Mouse (Mus musculus): Measurements from ENCODE around the gene Rars2. TPM values are rescaled to one million over a fixed set of nuclear protein-coding genes. Genes with fewer than 3 reads are reported as not detected.

Rars2 gene
- polyA plus RNA-seq, 1 experiment from 2014 or later = 74.5 TPM

GRCm38 (mm10) chr4:34703029-34703428 is 88.3 kb downstream of the Rars2 start:
- WGBS = 66% methylated on average over 4 of the region's 4 CpGs

GRCm38 (mm10) chr4:34707248-34707647 is 92.5 kb downstream of the Rars2 start:
- Histone ChIP-seq H3K4me1 (ENCODE audit: control insufficient read depth, insufficient read depth, low read length) (no peaks in the 10 kb centered on the region), H3K27ac (ENCODE audit: low read length) (no peak overlapping the region), H3K9ac (ENCODE audit: low read depth, low read length) (no peak overlapping the region), H3K4me2 (ENCODE audit: low read depth, low read length) (no peak overlapping the region), H3K9me3 (ENCODE audit: control insufficient read depth, low read length) (no peaks in the 10 kb centered on the region), H3K4me3 (ENCODE audit: low read length) (no peak overlapping the region), H3K27me3 (replicated peaks; ENCODE audit: control insufficient read depth, insufficient read depth, low read length) (no peaks in the 10 kb centered on the region), H3K36me3 (ENCODE audit: control insufficient read depth, insufficient read depth, low read length) (no peaks in the 10 kb centered on the region)
- 71% methylated on average over 3 of the region's 3 CpGs for WGBS
- no peak for ATAC-seq

More at GRCm38 (mm10) chr4:34703029-34703428, 88.3 kb downstream of the Rars2 start:
- ATAC-seq = no peak
- H3K4me1 ChIP-seq (ENCODE audit: control insufficient read depth, insufficient read depth, low read length) = no peaks in the 10 kb centered on the region
- no peaks in the 10 kb centered on the region for H3K36me3 ChIP-seq (ENCODE audit: control insufficient read depth, insufficient read depth, low read length)
- no peak overlapping the region for H3K27ac ChIP-seq (ENCODE audit: low read length)
- H3K4me2 ChIP-seq (ENCODE audit: low read depth, low read length) = no peak overlapping the region
- no peak overlapping the region for H3K9ac ChIP-seq (ENCODE audit: low read depth, low read length)
- no peak overlapping the region for H3K4me3 ChIP-seq (ENCODE audit: low read length)
- no peaks in the 10 kb centered on the region for H3K27me3 ChIP-seq (replicated peaks; ENCODE audit: control insufficient read depth, insufficient read depth, low read length)
- no peaks in the 10 kb centered on the region for H3K9me3 ChIP-seq (ENCODE audit: control insufficient read depth, low read length)

DNA sequence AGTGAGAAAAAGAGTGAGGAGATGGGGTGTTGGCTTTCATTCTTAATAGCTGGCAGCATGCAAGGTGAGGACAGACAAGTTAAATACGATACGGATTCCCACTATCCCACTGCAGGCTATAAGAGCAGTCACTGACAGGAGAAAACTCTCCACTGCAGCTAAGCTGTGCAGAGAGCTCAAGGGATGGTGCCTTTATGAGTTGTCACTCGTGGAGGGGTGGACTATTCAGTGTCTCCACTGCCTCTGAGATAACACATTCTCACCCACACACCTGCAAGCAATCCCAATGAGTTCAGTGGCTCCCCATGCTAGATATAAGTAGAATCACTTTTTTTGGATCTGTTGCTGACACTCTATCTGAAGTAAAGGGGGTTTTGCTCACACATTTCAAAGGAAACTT is 93.4 kb downstream of the Rars2 start:
- Histone ChIP-seq H3K27me3 (replicated peaks; ENCODE audit: control insufficient read depth, insufficient read depth, low read length) (no peaks in the 10 kb centered on the region), H3K4me1 (ENCODE audit: control insufficient read depth, insufficient read depth, low read length) (no peaks in the 10 kb centered on the region), H3K9me3 (ENCODE audit: control insufficient read depth, low read length) (no peaks in the 10 kb centered on the region), H3K9ac (ENCODE audit: low read depth, low read length) (no peak overlapping the region), H3K36me3 (ENCODE audit: control insufficient read depth, insufficient read depth, low read length) (no peaks in the 10 kb centered on the region), H3K27ac (ENCODE audit: low read length) (no peak overlapping the region), H3K4me3 (ENCODE audit: low read length) (no peak overlapping the region), H3K4me2 (ENCODE audit: low read depth, low read length) (no peak overlapping the region)
- 77% methylated on average over 3 of the region's 3 CpGs for WGBS
- ATAC-seq = no peak

Other genes with a start within 250 kb of the Rars2 start
- gene Akirin2, start 64.0 kb upstream of the Rars2 start, polyA plus RNA-seq (2015; fragmentation: Nextera tagmentation; extraction: Ambion mirVana) = 9.2 and 14.0 TPM in 2 replicates
- gene Orc3, start within 50 bp of the Rars2 start, polyA plus RNA-seq (2015; fragmentation: Nextera tagmentation; extraction: Ambion mirVana) = 64.1 and 69.2 TPM in 2 replicates
- gene Slc35a1, start 72.5 kb downstream of the Rars2 start, polyA plus RNA-seq (2015; fragmentation: Nextera tagmentation; extraction: Ambion mirVana) = 69.6 and 78.6 TPM in 2 replicates
- 0.15 and 0.20 TPM in 2 replicates for gene Cfap206, start 115.2 kb downstream of the Rars2 start, polyA plus RNA-seq (2015; fragmentation: Nextera tagmentation; extraction: Ambion mirVana)
- gene Gm136, start 141.3 kb downstream of the Rars2 start, polyA plus RNA-seq (2015; fragmentation: Nextera tagmentation; extraction: Ambion mirVana) = not detected in 2 replicates
- gene Smim8, start 163.5 kb downstream of the Rars2 start, polyA plus RNA-seq (2015; fragmentation: Nextera tagmentation; extraction: Ambion mirVana) = 46.8 and 52.1 TPM in 2 replicates